Mouse (Mus musculus): Measurements from ENCODE around the gene Kcnk2. TPM values are rescaled to one million over a fixed set of nuclear protein-coding genes. Genes with fewer than 3 reads are reported as not detected.

Gene Kcnk2
- polyA plus RNA-seq, 1 experiment from 2014 or later: 26.0 TPM

GRCm38 (mm10) chr1:189353887-189354286, 48.2 kb downstream of the Kcnk2 start:
- Histone ChIP-seq H3K27ac (ENCODE audit: low read length) (no peak overlapping the region), H3K4me3 (replicated peaks; ENCODE audit: low read length) (no peak overlapping the region), H3K9me3 (ENCODE audit: control insufficient read depth, low read length) (no peaks in the 10 kb centered on the region), H3K9ac (replicated peaks; ENCODE audit: low read depth, low read length) (no peak overlapping the region), H3K36me3 (ENCODE audit: control insufficient read depth, insufficient read depth) (no peaks in the 10 kb centered on the region), H3K27me3 (replicated peaks; ENCODE audit: control insufficient read depth, insufficient read depth, low read length) (no peaks in the 10 kb centered on the region), H3K4me1 (replicated peaks; ENCODE audit: control insufficient read depth, insufficient read depth, low read length) (no peaks in the 10 kb centered on the region), H3K4me2 (ENCODE audit: low read length) (no peak overlapping the region)
- ATAC-seq: no peak
- 88% methylated on average over 1 of the region's 1 CpGs for WGBS

- no peaks in the 10 kb centered on the region for H3K36me3 ChIP-seq (ENCODE audit: control insufficient read depth, insufficient read depth)
- H3K9me3 ChIP-seq (ENCODE audit: control insufficient read depth, low read length): no peaks in the 10 kb centered on the region
- H3K4me3 ChIP-seq (replicated peaks; ENCODE audit: low read length): no peak overlapping the region
- H3K9ac ChIP-seq (replicated peaks; ENCODE audit: low read depth, low read length): no peak overlapping the region
- H3K27me3 ChIP-seq (replicated peaks; ENCODE audit: control insufficient read depth, insufficient read depth, low read length): no peaks in the 10 kb centered on the region
- WGBS: 94% methylated on average over 6 of the region's 6 CpGs
- ATAC-seq: no peak
- no peaks in the 10 kb centered on the region for H3K4me1 ChIP-seq (replicated peaks; ENCODE audit: control insufficient read depth, insufficient read depth, low read length)
- no peak overlapping the region for H3K27ac ChIP-seq (ENCODE audit: low read length)
- H3K4me2 ChIP-seq (ENCODE audit: low read length): no peak overlapping the region
Measured at GRCm38 (mm10) chr1:189351804-189352203, 50.3 kb downstream of the Kcnk2 start.

- Histone ChIP-seq H3K27ac (ENCODE audit: low read length) (no peak overlapping the region), H3K4me1 (replicated peaks; ENCODE audit: control insufficient read depth, insufficient read depth, low read length) (peaks cover under 1% of the 10 kb centered on the region), H3K4me3 (replicated peaks; ENCODE audit: low read length) (no peak overlapping the region), H3K4me2 (ENCODE audit: low read length) (no peak overlapping the region), H3K9ac (replicated peaks; ENCODE audit: low read depth, low read length) (no peak overlapping the region), H3K9me3 (ENCODE audit: control insufficient read depth, low read length) (no peaks in the 10 kb centered on the region), H3K27me3 (replicated peaks; ENCODE audit: control insufficient read depth, insufficient read depth, low read length) (no peaks in the 10 kb centered on the region), H3K36me3 (ENCODE audit: control insufficient read depth, insufficient read depth) (no peaks in the 10 kb centered on the region)
- 90% methylated on average over 5 of the region's 5 CpGs for WGBS
- no peak for ATAC-seq
Measured at GRCm38 (mm10) chr1:189349205-189349604, 52.9 kb downstream of the Kcnk2 start.

GRCm38 (mm10) chr1:189345166-189345565, 56.9 kb downstream of the Kcnk2 start:
- no peak overlapping the region for H3K9ac ChIP-seq (replicated peaks; ENCODE audit: low read depth, low read length)
- no peak for ATAC-seq
- no peaks in the 10 kb centered on the region for H3K9me3 ChIP-seq (ENCODE audit: control insufficient read depth, low read length)
- H3K36me3 ChIP-seq (ENCODE audit: control insufficient read depth, insufficient read depth): no peaks in the 10 kb centered on the region
- H3K4me3 ChIP-seq (replicated peaks; ENCODE audit: low read length): no peak overlapping the region
- H3K27ac ChIP-seq (ENCODE audit: low read length): no peak overlapping the region
- 83% methylated on average over 5 of the region's 5 CpGs for WGBS
- no peaks in the 10 kb centered on the region for H3K27me3 ChIP-seq (replicated peaks; ENCODE audit: control insufficient read depth, insufficient read depth, low read length)
- no peak overlapping the region for H3K4me2 ChIP-seq (ENCODE audit: low read length)
- peaks cover 20% of the 10 kb centered on the region for H3K4me1 ChIP-seq (replicated peaks; ENCODE audit: control insufficient read depth, insufficient read depth, low read length)

- WGBS: under 1% methylated on average over 76 of the region's 82 CpGs
- peak; percentile 85 for ATAC-seq
- H3K4me1 ChIP-seq (replicated peaks; ENCODE audit: control insufficient read depth, insufficient read depth, low read length): peaks cover 20% of the 10 kb centered on the region
- H3K27ac ChIP-seq (ENCODE audit: low read length): peak overlapping the region; percentile 75
- H3K9ac ChIP-seq (replicated peaks; ENCODE audit: low read depth, low read length): peak overlapping the region; percentile 98
- H3K9me3 ChIP-seq (ENCODE audit: control insufficient read depth, low read length): no peaks in the 10 kb centered on the region
- H3K4me3 ChIP-seq (replicated peaks; ENCODE audit: low read length): peak overlapping the region; percentile 85
- H3K27me3 ChIP-seq (replicated peaks; ENCODE audit: control insufficient read depth, insufficient read depth, low read length): no peaks in the 10 kb centered on the region
- H3K36me3 ChIP-seq (ENCODE audit: control insufficient read depth, insufficient read depth): peaks cover 3% of the 10 kb centered on the region; the same call in 1 of the 2 replicates
- H3K4me2 ChIP-seq (ENCODE audit: low read length): peak overlapping the region; percentile 90
Measured at GRCm38 (mm10) chr1:189343301-189344251, 58.5 kb downstream of the Kcnk2 start.

- 2% methylated on average over 30 of the region's 30 CpGs for WGBS
- Histone ChIP-seq H3K27me3 (replicated peaks; ENCODE audit: control insufficient read depth, insufficient read depth, low read length) (no peaks in the 10 kb centered on the region), H3K27ac (ENCODE audit: low read length) (peak overlapping the region; percentile 42)
Measured at GRCm38 (mm10) chr1:189342416-189343104, 59.5 kb downstream of the Kcnk2 start.

GRCm38 (mm10) chr1:189341381-189341917, 60.6 kb downstream of the Kcnk2 start:
- peak overlapping the region; percentile 85 for H3K4me3 ChIP-seq (replicated peaks; ENCODE audit: low read length)
- no peak overlapping the region for H3K27ac ChIP-seq (ENCODE audit: low read length)
- H3K9ac ChIP-seq (replicated peaks; ENCODE audit: low read depth, low read length): peak overlapping the region; percentile 19; the same call in 1 of the 2 replicates
- peaks cover 20% of the 10 kb centered on the region for H3K4me1 ChIP-seq (replicated peaks; ENCODE audit: control insufficient read depth, insufficient read depth, low read length)
- peaks cover 9% of the 10 kb centered on the region for H3K36me3 ChIP-seq (ENCODE audit: control insufficient read depth, insufficient read depth)
- no peaks in the 10 kb centered on the region for H3K9me3 ChIP-seq (ENCODE audit: control insufficient read depth, low read length)
- no peaks in the 10 kb centered on the region for H3K27me3 ChIP-seq (replicated peaks; ENCODE audit: control insufficient read depth, insufficient read depth, low read length)
- ATAC-seq: no peak
- WGBS: 50% methylated on average over 4 of the region's 4 CpGs
- peak overlapping the region; percentile 90 for H3K4me2 ChIP-seq (ENCODE audit: low read length)

More at GRCm38 (mm10) chr1:189342416-189343104, 59.5 kb downstream of the Kcnk2 start:
- peak; percentile 22 for ATAC-seq
- Histone ChIP-seq H3K4me2 (ENCODE audit: low read length) (peak overlapping the region; percentile 90), H3K9ac (replicated peaks; ENCODE audit: low read depth, low read length) (peak overlapping the region; percentile 98), H3K4me1 (replicated peaks; ENCODE audit: control insufficient read depth, insufficient read depth, low read length) (peaks cover 20% of the 10 kb centered on the region), H3K9me3 (ENCODE audit: control insufficient read depth, low read length) (no peaks in the 10 kb centered on the region), H3K36me3 (ENCODE audit: control insufficient read depth, insufficient read depth) (peaks cover 9% of the 10 kb centered on the region), H3K4me3 (replicated peaks; ENCODE audit: low read length) (peak overlapping the region; percentile 85)

- Histone ChIP-seq H3K4me2 (ENCODE audit: low read length) (no peak overlapping the region), H3K27ac (ENCODE audit: low read length) (no peak overlapping the region), H3K4me3 (replicated peaks; ENCODE audit: low read length) (no peak overlapping the region), H3K4me1 (replicated peaks; ENCODE audit: control insufficient read depth, insufficient read depth, low read length) (no peaks in the 10 kb centered on the region), H3K36me3 (ENCODE audit: control insufficient read depth, insufficient read depth) (no peaks in the 10 kb centered on the region), H3K9me3 (ENCODE audit: control insufficient read depth, low read length) (no peaks in the 10 kb centered on the region), H3K9ac (replicated peaks; ENCODE audit: low read depth, low read length) (no peak overlapping the region), H3K27me3 (replicated peaks; ENCODE audit: control insufficient read depth, insufficient read depth, low read length) (no peaks in the 10 kb centered on the region)
- no peak for ATAC-seq
- 62% methylated on average over 2 of the region's 2 CpGs for WGBS
Measured at GRCm38 (mm10) chr1:189315896-189316295, 86.2 kb downstream of the Kcnk2 start.

- no peak for ATAC-seq
Measured at GRCm38 (mm10) chr1:189314495-189314894, 87.6 kb downstream of the Kcnk2 start.

More at GRCm38 (mm10) chr1:189314495-189314894, 87.6 kb downstream of the Kcnk2 start:
- H3K27me3 ChIP-seq (replicated peaks; ENCODE audit: control insufficient read depth, insufficient read depth, low read length): no peaks in the 10 kb centered on the region
- H3K9ac ChIP-seq (replicated peaks; ENCODE audit: low read depth, low read length): no peak overlapping the region
- no peak overlapping the region for H3K4me3 ChIP-seq (replicated peaks; ENCODE audit: low read length)
- no peak overlapping the region for H3K4me2 ChIP-seq (ENCODE audit: low read length)
- no peak overlapping the region for H3K27ac ChIP-seq (ENCODE audit: low read length)
- H3K36me3 ChIP-seq (ENCODE audit: control insufficient read depth, insufficient read depth): no peaks in the 10 kb centered on the region
- 83% methylated on average over 6 of the region's 6 CpGs for WGBS
- H3K9me3 ChIP-seq (ENCODE audit: control insufficient read depth, low read length): no peaks in the 10 kb centered on the region
- peaks cover 8% of the 10 kb centered on the region; the same call in 1 of the 2 replicates for H3K4me1 ChIP-seq (replicated peaks; ENCODE audit: control insufficient read depth, insufficient read depth, low read length)
